In genomic region chr4:20893872-20894271, GRCm38 (mm10) we compare ENCODE assay signal across 23 mouse cellular contexts.
DNase-seq lines count a peak whose midpoint lies in the region; ATAC-seq and TF ChIP-seq lines count a peak whose summit lies in the region.
"Had no signal": no experiment of that assay in that cellular context is flagged by ENCODE, and none has a peak within 500 bp of the region (broad histone marks: within the 10 kb centered on the region; RNA-seq: fewer than 3 reads in every experiment).

No protein-coding gene starts in this region.

- H3K9me3 ChIP-seq in hindbrain, embryonic 14.5 days (ENCODE audit: control insufficient read depth, low read length), result 0 out of 2 replicates have a peak, but pooled peaks cover 3% of the 10 kb centered on the region
- no peaks in the 10 kb centered on the region for H3K9me3 ChIP-seq in hindbrain, embryonic 12.5 days (replicated peaks)
- H3K9me3 ChIP-seq in lung, embryonic 14.5 days (ENCODE audit: low read depth, low read length), result no peaks in the 10 kb centered on the region
- H3K9me3 ChIP-seq in CH12.LX (replicated peaks; ENCODE audit: low read length), result no peaks in the 10 kb centered on the region
- H3K9me3 ChIP-seq: embryonic facial prominence, embryonic 13.5 days; heart, embryonic 15.5 days; limb, embryonic 12.5 days had no signal

- no peak for TF ChIP-seq EP300 in CH12.LX (IDR thresholded peaks at IDR 0.05; ENCODE audit: low read length)

- in situ Hi-C loops in CH12.LX (cut with MboI; ENCODE audit: low pct_ligation_motif_present, low pct_unique_long_range_greater_than_20kb, low sequenced_read_pairs), result no loop called here

- peak; percentile 41 for DNase-seq in hindbrain, embryonic 14.5 days (ENCODE audit: low spot score)
- DNase-seq in lung, embryonic 14.5 days, result peak; percentile 11
- DNase-seq in lung, adult 18-20 months, result no peak
- DNase-seq in 3T3-L1 (ENCODE audit: low read depth, low spot score) (peak; percentile 5), CH12.LX (ENCODE audit: extremely low read depth) (peak; percentile 3)
- no peak for DNase-seq in cerebellum, adult 11-12 months
- DNase-seq in cerebellum, adult 9-11 months, result no peak
- DNase-seq: adrenal gland, postnatal 25 days; cerebellum, adult 11 months; cerebellum, postnatal 25 days; gastrocnemius, postnatal 25 days; heart, adult 18-20 months; heart, postnatal 4 days; kidney, adult 18-20 months; lung, adult 2 months; lung, postnatal 4 days; thymus, postnatal 25 days had no signal

- no peak overlapping the region for H3K4me2 ChIP-seq in hindbrain, embryonic 14.5 days (replicated peaks)
- H3K4me2 ChIP-seq in hindbrain, embryonic 12.5 days (replicated peaks), result no peak overlapping the region
- no peak overlapping the region for H3K4me2 ChIP-seq in lung, embryonic 14.5 days
- H3K4me2 ChIP-seq in CH12.LX (ENCODE audit: insufficient read depth, low read depth, poor library complexity, severe bottlenecking), result no peak overlapping the region
- H3K4me2 ChIP-seq: embryonic facial prominence, embryonic 13.5 days; heart, embryonic 15.5 days; limb, embryonic 12.5 days; liver, embryonic 11.5 days had no signal

- 70% methylated on average over 1 of the region's 1 CpGs for WGBS in hindbrain, embryonic 14.5 days
- WGBS in hindbrain, embryonic 12.5 days, result 65% methylated on average over 1 of the region's 1 CpGs
- 49% methylated on average over 1 of the region's 1 CpGs for WGBS in lung, embryonic 14.5 days

- peak; percentile 20; the same call in 1 of the 2 replicates for TF ChIP-seq CTCF in lung, embryonic 14.5 days (IDR thresholded peaks at IDR 0.05; ENCODE audit: low read depth)
- TF ChIP-seq CTCF in CH12.LX (conservative IDR thresholded peaks at IDR 0.05 in 1 of 2, IDR thresholded peaks at IDR 0.05 in 1 of 2; ENCODE audit: low read depth in 2 of 2, low read length in 2 of 2), result peak in 1 of 2 experiments; percentile 33; a peak in 2 of 4 replicates

- no peak overlapping the region for H3K27ac ChIP-seq in hindbrain, embryonic 14.5 days
- H3K27ac ChIP-seq in hindbrain, embryonic 12.5 days, result no peak overlapping the region
- H3K27ac ChIP-seq in lung, embryonic 14.5 days (ENCODE audit: low read depth), result no peak overlapping the region
- no peak overlapping the region for H3K27ac ChIP-seq in CH12.LX (ENCODE audit: insufficient read depth, low read depth)
- H3K27ac ChIP-seq: embryonic facial prominence, embryonic 13.5 days; heart, embryonic 15.5 days; limb, embryonic 12.5 days had no signal

- no peaks in the 10 kb centered on the region for H3K79me2 ChIP-seq in CH12.LX (replicated peaks; ENCODE audit: control insufficient read depth, extremely low read depth, insufficient read depth, poor library complexity, severe bottlenecking)

- no peak overlapping the region for H3K4me3 ChIP-seq in hindbrain, embryonic 14.5 days (replicated peaks; ENCODE audit: low read length)
- no peak overlapping the region for H3K4me3 ChIP-seq in hindbrain, embryonic 12.5 days
- no peak overlapping the region for H3K4me3 ChIP-seq in lung, embryonic 14.5 days (ENCODE audit: low read depth, low read length)
- no peak overlapping the region for H3K4me3 ChIP-seq in CH12.LX (replicated peaks in 1 of 3; ENCODE audit: low read depth in 2 of 3, low read length in 2 of 3, poor library complexity in 1 of 3)
- H3K4me3 ChIP-seq: embryonic facial prominence, embryonic 13.5 days; erythroblast, embryonic 14.5 days; heart, embryonic 15.5 days; limb, embryonic 12.5 days had no signal

- H3K27me3 ChIP-seq in hindbrain, embryonic 14.5 days (ENCODE audit: control insufficient read depth, insufficient read depth, low read length), result no peaks in the 10 kb centered on the region
- H3K27me3 ChIP-seq in hindbrain, embryonic 12.5 days, result no peaks in the 10 kb centered on the region
- H3K27me3 ChIP-seq in lung, embryonic 14.5 days (ENCODE audit: insufficient read depth, low read length), result no peaks in the 10 kb centered on the region
- H3K27me3 ChIP-seq in CH12.LX (replicated peaks), result no peaks in the 10 kb centered on the region
- H3K27me3 ChIP-seq: embryonic facial prominence, embryonic 13.5 days; heart, embryonic 15.5 days; limb, embryonic 12.5 days had no signal

- dilution Hi-C loops in CH12.LX (cut with MboI; ENCODE audit: extremely low pct_ligation_motif_present, extremely low pct_unique_long_range_greater_than_20kb, low sequenced_read_pairs), result no loop called here

- H3K9ac ChIP-seq in hindbrain, embryonic 14.5 days, result no peak overlapping the region
- H3K9ac ChIP-seq in hindbrain, embryonic 12.5 days, result no peak overlapping the region
- H3K9ac ChIP-seq in lung, embryonic 14.5 days, result no peak overlapping the region
- no peak overlapping the region for H3K9ac ChIP-seq in CH12.LX (ENCODE audit: insufficient read depth, low read depth)
- H3K9ac ChIP-seq: embryonic facial prominence, embryonic 13.5 days; heart, embryonic 15.5 days; limb, embryonic 12.5 days had no signal

- H3K36me3 ChIP-seq in hindbrain, embryonic 14.5 days (replicated peaks; ENCODE audit: control insufficient read depth, insufficient read depth), result no peaks in the 10 kb centered on the region
- no peaks in the 10 kb centered on the region for H3K36me3 ChIP-seq in hindbrain, embryonic 12.5 days
- no peaks in the 10 kb centered on the region for H3K36me3 ChIP-seq in lung, embryonic 14.5 days (ENCODE audit: insufficient read depth)
- no peaks in the 10 kb centered on the region for H3K36me3 ChIP-seq in CH12.LX (replicated peaks in 1 of 2; ENCODE audit: control insufficient read depth in 1 of 2, insufficient read depth in 1 of 2, low read length in 1 of 2)
- H3K36me3 ChIP-seq: embryonic facial prominence, embryonic 13.5 days; heart, embryonic 15.5 days; limb, embryonic 12.5 days had no signal

- no peak for TF ChIP-seq POLR2A in CH12.LX (IDR thresholded peaks at IDR 0.05; ENCODE audit: low read depth, low read length)

- TF ChIP-seq RAD21 in CH12.LX (IDR thresholded peaks at IDR 0.05; ENCODE audit: low read depth, low read length), result peak; percentile 44

- no peak for ATAC-seq in hindbrain, embryonic 14.5 days (ENCODE audit: low FRiP score)
- no peak for ATAC-seq in hindbrain, embryonic 12.5 days (ENCODE audit: low FRiP score)
- ATAC-seq in lung, embryonic 14.5 days (ENCODE audit: insufficient read depth), result no peak

- no peaks in the 10 kb centered on the region for H3K4me1 ChIP-seq in hindbrain, embryonic 14.5 days (replicated peaks; ENCODE audit: control insufficient read depth, insufficient read depth, low read length)
- H3K4me1 ChIP-seq in hindbrain, embryonic 12.5 days, result no peaks in the 10 kb centered on the region
- H3K4me1 ChIP-seq in lung, embryonic 14.5 days (ENCODE audit: insufficient read depth), result no peaks in the 10 kb centered on the region
- no peaks in the 10 kb centered on the region for H3K4me1 ChIP-seq in CH12.LX (ENCODE audit: control insufficient read depth in 1 of 2, insufficient read depth in 2 of 2)
- H3K4me1 ChIP-seq: embryonic facial prominence, embryonic 13.5 days; heart, embryonic 15.5 days; limb, embryonic 12.5 days had no signal

TF ChIP-seq in CH12.LX, 34 proteins besides CTCF, POLR2A, EP300 and RAD21:
- TF ChIP-seq ELF1 (IDR thresholded peaks at IDR 0.05; ENCODE audit: low read depth, low read length), result no peak
- peak; percentile 18 for TF ChIP-seq SMC3 (IDR thresholded peaks at IDR 0.05; ENCODE audit: low read depth, low read length)

Comparison
In these comparisons a context has a peak if more than half of its experiments do, and no peak if none do; other contexts are left out.
1. DNase-seq: peak in hindbrain, embryonic 14.5 days (single experiment), lung, embryonic 14.5 days (single experiment), 3T3-L1 (single experiment) and CH12.LX (single experiment); none in lung, adult 18-20 months (0 of 2), cerebellum, adult 11-12 months (single experiment) and cerebellum, adult 9-11 months (single experiment).